Mouse (Mus musculus) embryonic facial prominence, embryonic 12.5 days (tissue): Measurements from ENCODE around the gene Nox3. TPM values are rescaled to one million over a fixed set of nuclear protein-coding genes. Genes with fewer than 3 reads are reported as not detected.

Experiments used
- ATAC-seq: fragments of 200-750 bp; cut with Nextera tagmentation; 2 replicates; pipeline ENCODE4 v1.8.0; 2017; ENCODE audit not compliant: insufficient number of reproducible peaks, insufficient read depth, low FRiP score, low TSS enrichment
- H3K27ac ChIP-seq: fragments of 300-500 bp; sonication (generic); 2 replicates; pipeline ENCODE4 v1.5.1; 2016; ENCODE audit warnings: mild to moderate bottlenecking
- H3K27me3 ChIP-seq: fragments of 300-500 bp; sonication (generic); 2 replicates; pipeline ENCODE4 v1.6.1; 2016; ENCODE audit warnings: mild to moderate bottlenecking, moderate library complexity
- H3K36me3 ChIP-seq: fragments of 300-500 bp; sonication (generic); 2 replicates; pipeline ENCODE4 v1.6.1; 2016; ENCODE audit warnings: mild to moderate bottlenecking
- H3K4me1 ChIP-seq: fragments of 300-500 bp; sonication (generic); 2 replicates; pipeline ENCODE4 v1.6.1; 2016
- H3K4me2 ChIP-seq: fragments of 300-500 bp; sonication (generic); replicated peaks from 2 replicates; pipeline ENCODE4 v1.6.1; 2016; ENCODE audit warnings: mild to moderate bottlenecking, moderate library complexity
- H3K4me3 ChIP-seq: fragments of 300-500 bp; sonication (generic); 2 replicates; pipeline ENCODE4 v1.5.1; 2016; ENCODE audit warnings: mild to moderate bottlenecking
- H3K9ac ChIP-seq: fragments of 300-500 bp; sonication (generic); 2 replicates; pipeline ENCODE4 v1.6.1; 2016; ENCODE audit warnings: mild to moderate bottlenecking, moderate library complexity
- H3K9me3 ChIP-seq: fragments of 300-500 bp; sonication (generic); 2 replicates; pipeline ENCODE4 v1.6.1; 2016; ENCODE audit warnings: mild to moderate bottlenecking, moderate library complexity
- WGBS: fragments of 180-500 bp; shearing (Covaris S2); methylation state at CpG from one replicate; pipeline ENCODE4 v1.1.7; 2016; 5-methylcytosine and 5-hydroxymethylcytosine counted together
- polyA plus RNA-seq: library from polyadenylated mRNA; unstranded; fragments of >200 nt; fragmentation: Nextera tagmentation; extraction: Ambion mirVana; gene quantifications from 2 replicates; pipeline ENCODE4 v1.2.1, GENCODE M21; 2016

Nox3 gene
- polyA plus RNA-seq: 0.20 and 0.37 TPM in 2 replicates

GRCm38 (mm10) chr17:3696161-3696560 lies at the start of gene Nox3:
Nox3 (minus strand) TSS chr17:3696261.
- 91% methylated on average over 9 of the region's 9 CpGs for WGBS

GRCm38 (mm10) chr17:3744402-3744801 lies 48.3 kb upstream of the Nox3 start:
- no peaks in the 10 kb centered on the region for H3K36me3 ChIP-seq
- no peak for ATAC-seq
- H3K27ac ChIP-seq: no peak overlapping the region
- H3K4me1 ChIP-seq: no peaks in the 10 kb centered on the region
- no peak overlapping the region for H3K4me2 ChIP-seq
- WGBS: 75% methylated on average over 2 of the region's 2 CpGs
- no peaks in the 10 kb centered on the region for H3K9me3 ChIP-seq
- no peak overlapping the region for H3K4me3 ChIP-seq
- H3K9ac ChIP-seq: no peak overlapping the region
- H3K27me3 ChIP-seq: no peaks in the 10 kb centered on the region

More at GRCm38 (mm10) chr17:3696161-3696560, at the start of gene Nox3:
- H3K4me1 ChIP-seq: no peaks in the 10 kb centered on the region
- no peak within 1 kb of the TSS for H3K9ac ChIP-seq
- no peaks in the 10 kb centered on the region for H3K36me3 ChIP-seq
- H3K4me3 ChIP-seq: no peak within 1 kb of the TSS
- H3K9me3 ChIP-seq: no peaks in the 10 kb centered on the region
- no peak for ATAC-seq
- H3K27ac ChIP-seq: no peak within 1 kb of the TSS
- H3K27me3 ChIP-seq: no peaks in the 10 kb centered on the region
- H3K4me2 ChIP-seq: no peak within 1 kb of the TSS

- H3K9me3 ChIP-seq: no peaks in the 10 kb centered on the region
- H3K4me2 ChIP-seq: no peak overlapping the region
- no peak overlapping the region for H3K4me3 ChIP-seq
- ATAC-seq: no peak
- H3K36me3 ChIP-seq: no peaks in the 10 kb centered on the region
- no peaks in the 10 kb centered on the region for H3K27me3 ChIP-seq
- 70% methylated on average over 2 of the region's 2 CpGs for WGBS
- no peak overlapping the region for H3K27ac ChIP-seq
- H3K4me1 ChIP-seq: no peaks in the 10 kb centered on the region
- H3K9ac ChIP-seq: no peak overlapping the region
Measured at GRCm38 (mm10) chr17:3736936-3737335, 40.9 kb upstream of the Nox3 start.

- Histone ChIP-seq H3K4me1 (no peaks in the 10 kb centered on the region), H3K4me3 (no peak overlapping the region), H3K36me3 (no peaks in the 10 kb centered on the region), H3K27ac (no peak overlapping the region), H3K9ac (no peak overlapping the region), H3K4me2 (no peak overlapping the region), H3K9me3 (no peaks in the 10 kb centered on the region), H3K27me3 (no peaks in the 10 kb centered on the region)
- ATAC-seq: no peak
Measured at GRCm38 (mm10) chr17:3734286-3734685, 38.2 kb upstream of the Nox3 start.

- H3K4me3 ChIP-seq: no peak overlapping the region
- H3K27ac ChIP-seq: no peak overlapping the region
- H3K4me1 ChIP-seq: no peaks in the 10 kb centered on the region
- H3K9ac ChIP-seq: no peak overlapping the region
- 100% methylated on average over 1 of the region's 1 CpGs for WGBS
- ATAC-seq: no peak
- H3K27me3 ChIP-seq: no peaks in the 10 kb centered on the region
- no peaks in the 10 kb centered on the region for H3K36me3 ChIP-seq
- H3K4me2 ChIP-seq: no peak overlapping the region
- no peaks in the 10 kb centered on the region for H3K9me3 ChIP-seq
Measured at GRCm38 (mm10) chr17:3705350-3705930, 9.4 kb upstream of the Nox3 start.

- H3K36me3 ChIP-seq: no peaks in the 10 kb centered on the region
- no peak overlapping the region for H3K27ac ChIP-seq
- H3K4me2 ChIP-seq: no peak overlapping the region
- H3K9me3 ChIP-seq: no peaks in the 10 kb centered on the region
- no peak for ATAC-seq
- no peak overlapping the region for H3K4me3 ChIP-seq
- no peak overlapping the region for H3K9ac ChIP-seq
- H3K4me1 ChIP-seq: no peaks in the 10 kb centered on the region
- H3K27me3 ChIP-seq: no peaks in the 10 kb centered on the region
- WGBS: 69% methylated on average over 3 of the region's 3 CpGs
Measured at GRCm38 (mm10) chr17:3702320-3702719, 6.3 kb upstream of the Nox3 start.

GRCm38 (mm10) chr17:3692817-3693216 lies 3.2 kb downstream of the Nox3 start:
- no peaks in the 10 kb centered on the region for H3K27me3 ChIP-seq
- H3K9me3 ChIP-seq: no peaks in the 10 kb centered on the region
- H3K36me3 ChIP-seq: no peaks in the 10 kb centered on the region
- no peak for ATAC-seq
- H3K4me3 ChIP-seq: no peak overlapping the region
- H3K4me1 ChIP-seq: no peaks in the 10 kb centered on the region
- H3K4me2 ChIP-seq: no peak overlapping the region
- no peak overlapping the region for H3K9ac ChIP-seq
- WGBS: 74% methylated on average over 8 of the region's 8 CpGs
- H3K27ac ChIP-seq: no peak overlapping the region

GRCm38 (mm10) chr17:3690499-3691258 lies 5.4 kb downstream of the Nox3 start:
- H3K4me1 ChIP-seq: no peaks in the 10 kb centered on the region
- H3K9ac ChIP-seq: no peak overlapping the region
- H3K27me3 ChIP-seq: no peaks in the 10 kb centered on the region
- H3K4me3 ChIP-seq: no peak overlapping the region
- no peaks in the 10 kb centered on the region for H3K36me3 ChIP-seq
- H3K27ac ChIP-seq: no peak overlapping the region
- H3K4me2 ChIP-seq: no peak overlapping the region
- no peaks in the 10 kb centered on the region for H3K9me3 ChIP-seq
- ATAC-seq: no peak
- WGBS: 45% methylated on average over 8 of the region's 8 CpGs

- Histone ChIP-seq H3K4me1 (no peaks in the 10 kb centered on the region), H3K36me3 (no peaks in the 10 kb centered on the region), H3K27me3 (no peaks in the 10 kb centered on the region), H3K27ac (no peak overlapping the region), H3K9me3 (no peaks in the 10 kb centered on the region), H3K9ac (no peak overlapping the region), H3K4me2 (no peak overlapping the region), H3K4me3 (no peak overlapping the region)
- no peak for ATAC-seq
- WGBS: 51% methylated on average over 3 of the region's 3 CpGs
Measured at GRCm38 (mm10) chr17:3683662-3684061, 12.4 kb downstream of the Nox3 start.

GRCm38 (mm10) chr17:3669226-3669625 lies 26.8 kb downstream of the Nox3 start:
- Histone ChIP-seq H3K27ac (no peak overlapping the region), H3K4me2 (no peak overlapping the region), H3K27me3 (no peaks in the 10 kb centered on the region), H3K4me3 (no peak overlapping the region), H3K9ac (no peak overlapping the region), H3K4me1 (no peaks in the 10 kb centered on the region), H3K36me3 (no peaks in the 10 kb centered on the region), H3K9me3 (no peaks in the 10 kb centered on the region)
- no peak for ATAC-seq
- 74% methylated on average over 4 of the region's 4 CpGs for WGBS

- 92% methylated on average over 4 of the region's 4 CpGs for WGBS
- H3K27ac ChIP-seq: no peak overlapping the region
- H3K4me1 ChIP-seq: no peaks in the 10 kb centered on the region
- no peak overlapping the region for H3K9ac ChIP-seq
- H3K27me3 ChIP-seq: no peaks in the 10 kb centered on the region
- H3K9me3 ChIP-seq: no peaks in the 10 kb centered on the region
- H3K36me3 ChIP-seq: no peaks in the 10 kb centered on the region
- H3K4me2 ChIP-seq: no peak overlapping the region
- no peak for ATAC-seq
- H3K4me3 ChIP-seq: no peak overlapping the region
Measured at GRCm38 (mm10) chr17:3667287-3667686, 28.8 kb downstream of the Nox3 start.

GRCm38 (mm10) chr17:3665321-3665720 lies 30.7 kb downstream of the Nox3 start:
- Histone ChIP-seq H3K4me2 (no peak overlapping the region), H3K27ac (no peak overlapping the region), H3K27me3 (no peaks in the 10 kb centered on the region), H3K9ac (no peak overlapping the region), H3K9me3 (no peaks in the 10 kb centered on the region), H3K4me3 (no peak overlapping the region), H3K4me1 (no peaks in the 10 kb centered on the region), H3K36me3 (no peaks in the 10 kb centered on the region)
- ATAC-seq: no peak
- WGBS: 78% methylated on average over 4 of the region's 4 CpGs
